Mouse (Mus musculus) left cerebral cortex, adult 8-10 months (tissue): Measurements from ENCODE around the gene Colca2. TPM values are rescaled to one million over a fixed set of nuclear protein-coding genes. Genes with fewer than 3 reads are reported as not detected.

ENCODE experiments used
- DNase-seq, 2 experiments: peaks; one replicate each; pipeline ENCODE4 v3.0.0; 2022; ENCODE audit warnings: low spot score in 2 of 2
- total RNA-seq, 4 experiments: library from RNA; stranded (reverse); gene quantifications; 2 replicates each; pipeline ENCODE4 v1.2.4; 2022

The Colca2 gene
- total RNA-seq, 4 experiments from 2014 or later: 0.80 to 1.2 (median 1.0) TPM

DNA sequence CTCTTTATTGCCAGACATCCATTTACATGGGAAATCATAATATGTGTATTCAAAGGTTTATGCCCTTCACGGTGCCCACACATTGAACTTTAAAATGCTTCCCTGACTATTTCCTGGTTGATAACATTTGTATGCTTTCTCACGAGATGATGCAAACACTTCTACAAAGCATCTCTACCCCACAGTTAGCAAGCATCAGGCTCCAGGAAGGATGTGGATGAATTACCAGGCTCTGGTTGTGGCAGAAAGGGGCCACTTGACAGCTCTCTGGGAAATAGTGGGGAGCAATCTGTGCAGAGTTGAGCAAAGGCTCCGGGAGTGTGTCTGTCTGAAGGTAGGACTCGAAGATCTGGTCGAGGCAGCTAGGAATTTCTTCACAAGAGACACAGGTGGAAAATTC lies 6.3 kb downstream of the Colca2 start:
- no peak for DNase-seq

DNA sequence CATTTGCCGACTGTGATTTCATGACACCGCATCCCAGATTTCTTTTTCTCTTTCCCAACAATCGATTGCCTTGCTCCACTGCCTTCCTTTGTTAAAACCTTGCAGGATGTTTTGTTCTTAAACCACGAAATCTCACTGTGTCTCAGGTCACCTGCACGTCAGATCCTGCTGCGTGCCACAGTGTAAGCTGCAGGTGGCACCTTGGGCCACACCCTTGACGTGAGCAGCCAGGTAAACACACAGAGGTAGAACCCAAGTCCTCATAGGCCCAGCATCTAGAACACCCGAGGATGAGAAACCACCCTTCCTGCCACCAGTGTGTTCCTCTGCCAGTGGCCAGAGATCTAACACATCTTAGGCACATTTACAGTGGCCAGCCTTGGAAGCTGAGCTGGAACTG lies 7.3 kb downstream of the Colca2 start:
- DNase-seq: no peak

DNA sequence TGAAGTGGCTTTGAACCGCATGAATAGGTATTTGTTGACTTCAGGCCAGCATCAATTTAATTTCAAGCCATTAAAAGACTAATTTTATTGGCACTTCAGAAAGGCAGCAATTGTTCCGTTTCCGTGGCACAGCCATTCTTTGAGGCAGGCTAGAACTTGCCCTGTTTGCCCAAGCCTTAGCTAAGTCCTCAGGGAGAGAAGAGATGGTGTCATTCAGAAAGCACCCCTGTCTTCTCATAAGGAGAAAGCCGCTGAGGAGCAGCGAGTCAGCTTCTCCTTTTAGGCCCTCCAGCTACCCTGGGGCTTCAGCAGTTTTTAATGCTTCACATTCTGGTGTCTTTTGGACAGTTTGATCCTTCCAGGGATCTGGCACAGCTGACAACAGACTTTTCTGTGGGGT lies 9.5 kb downstream of the Colca2 start:
- no peak for DNase-seq

DNA sequence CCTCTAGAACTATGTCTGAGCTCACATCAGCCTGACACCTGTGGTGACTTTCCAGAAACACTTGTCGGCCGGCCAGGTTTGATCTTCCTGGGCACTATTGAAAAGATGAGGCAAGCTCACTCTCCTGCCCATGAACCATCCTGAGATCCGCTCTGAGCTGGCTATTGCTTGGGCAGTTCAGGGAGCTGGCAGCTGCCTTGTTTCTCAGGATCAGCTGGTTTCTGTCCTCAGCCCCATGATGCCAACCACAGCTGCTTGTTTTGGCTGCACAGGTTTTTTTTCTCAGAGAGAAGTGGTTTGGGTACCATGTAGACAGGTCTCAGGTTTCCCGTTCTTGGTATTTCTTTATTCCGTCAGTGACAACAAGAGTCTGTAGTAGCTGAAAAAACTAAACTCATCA lies 19.9 kb downstream of the Colca2 start:
- DNase-seq: no peak

DNA sequence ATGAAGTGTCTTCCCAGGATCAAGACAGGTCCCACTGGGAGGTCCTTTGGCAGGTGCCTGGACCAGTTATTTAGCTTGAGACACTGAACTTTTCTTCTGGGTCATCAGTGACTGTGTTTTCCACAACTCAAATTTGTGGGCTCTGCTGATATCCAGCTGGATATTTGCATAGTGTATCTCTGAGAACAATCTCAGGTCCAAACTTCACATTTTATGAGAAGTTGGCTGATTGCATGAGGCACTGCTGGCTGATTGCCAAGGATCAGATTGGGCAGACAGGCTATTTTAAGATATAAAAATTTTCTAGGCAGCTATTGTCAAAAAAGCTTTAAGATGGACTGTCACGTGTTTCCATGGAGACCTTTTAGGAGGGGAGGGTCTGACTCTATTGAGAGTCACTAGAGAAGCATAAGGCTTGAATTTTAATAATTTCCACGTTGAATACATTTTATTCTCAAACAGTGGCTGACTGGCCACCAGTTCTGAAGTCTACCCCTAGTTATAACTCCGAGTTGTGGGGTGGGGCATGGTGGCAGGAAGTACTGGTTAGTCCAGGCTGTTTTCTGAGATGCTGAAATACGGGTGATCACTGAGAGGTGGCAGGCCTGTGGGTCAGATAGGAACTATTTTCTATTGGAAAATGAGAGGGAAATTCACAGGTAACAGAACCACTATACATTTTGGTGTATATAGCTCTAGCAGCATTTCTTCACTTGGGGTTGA lies 21.4 kb downstream of the Colca2 start:
- no peak for DNase-seq

DNA sequence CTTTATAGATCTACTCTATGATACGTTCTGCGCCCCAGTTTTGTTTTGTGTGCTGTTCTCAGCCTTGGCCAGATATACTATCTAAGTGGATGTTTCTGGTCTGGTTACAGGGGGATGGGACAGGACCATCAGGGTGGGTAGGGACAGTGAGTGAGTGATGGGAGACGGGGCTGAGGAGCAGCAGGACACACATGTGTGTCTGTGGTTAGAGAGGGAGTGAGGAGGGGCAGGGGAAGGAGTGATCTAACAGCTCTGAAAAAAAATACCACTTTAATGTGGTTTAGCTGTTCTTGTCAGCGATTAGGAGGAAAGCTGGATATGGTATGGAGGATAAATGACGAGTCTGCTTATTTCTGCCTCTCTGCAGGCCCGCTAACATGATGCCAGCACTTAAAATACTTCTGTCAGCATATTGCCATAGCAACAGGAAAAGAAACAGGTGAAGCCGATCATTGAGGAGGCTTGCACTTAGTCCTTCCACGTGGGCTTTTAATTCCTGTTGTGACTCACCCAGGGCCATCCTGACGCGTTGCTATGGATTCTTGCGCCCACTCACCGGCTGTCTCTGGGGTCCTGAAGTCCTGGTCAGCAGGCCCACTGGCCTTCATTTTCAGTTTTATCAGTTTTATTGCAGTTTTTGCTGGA lies 39.5 kb downstream of the Colca2 start:
- peak; percentile 42 to 87 for DNase-seq

DNA sequence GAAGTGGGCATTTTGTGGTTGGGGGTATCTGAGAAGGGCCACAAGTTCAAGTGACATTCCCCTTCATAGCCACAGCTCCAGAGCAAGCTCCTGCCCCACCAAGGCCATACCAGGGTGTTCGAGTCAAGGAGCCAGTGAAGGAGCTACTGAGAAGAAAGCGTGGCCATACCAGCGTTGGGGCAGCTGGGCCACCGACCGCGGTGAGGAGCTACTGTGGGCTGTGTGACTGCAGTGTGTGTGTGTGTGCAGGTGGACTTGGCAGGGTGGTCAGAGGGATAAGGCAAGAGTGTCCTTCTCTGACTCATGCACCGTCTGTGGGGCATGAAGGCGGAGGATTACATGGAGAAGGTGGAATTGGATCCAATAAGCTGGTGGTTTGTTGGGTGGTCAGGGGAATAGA lies 46.2 kb downstream of the Colca2 start:
- DNase-seq: no peak

DNA sequence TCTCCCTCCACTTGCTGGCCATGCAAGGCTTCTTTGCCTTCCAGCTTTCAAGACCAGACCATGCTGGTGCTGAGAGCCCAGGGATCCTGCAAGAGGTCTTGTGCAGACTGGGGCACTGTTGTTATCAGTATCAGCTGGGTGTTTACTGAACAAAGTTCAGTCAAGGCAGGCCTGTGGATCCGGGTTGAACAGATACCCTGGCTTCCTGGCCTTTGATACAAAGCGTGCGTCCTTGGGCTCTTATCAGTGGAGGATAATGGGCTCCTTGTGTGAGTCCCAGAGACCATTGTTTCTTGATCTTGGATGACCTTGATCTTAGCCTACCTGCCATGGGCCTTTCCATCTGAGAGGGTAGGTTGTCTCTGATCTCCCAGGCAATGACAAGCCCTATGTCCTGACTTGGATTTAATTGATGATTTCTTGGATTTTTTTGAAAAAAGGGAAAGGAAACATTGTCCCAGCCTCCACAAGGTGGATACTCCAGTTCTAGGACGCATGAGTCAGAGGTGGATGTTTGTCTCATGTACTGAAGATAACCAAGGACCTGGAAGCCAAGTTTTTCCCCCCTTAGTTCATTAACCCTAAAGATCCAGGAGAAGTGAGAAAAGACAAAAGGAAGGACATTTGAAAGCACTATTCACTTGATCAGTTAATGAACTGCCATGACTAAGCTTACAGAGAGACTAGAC lies 47.5 kb downstream of the Colca2 start:
- DNase-seq: no peak

DNA sequence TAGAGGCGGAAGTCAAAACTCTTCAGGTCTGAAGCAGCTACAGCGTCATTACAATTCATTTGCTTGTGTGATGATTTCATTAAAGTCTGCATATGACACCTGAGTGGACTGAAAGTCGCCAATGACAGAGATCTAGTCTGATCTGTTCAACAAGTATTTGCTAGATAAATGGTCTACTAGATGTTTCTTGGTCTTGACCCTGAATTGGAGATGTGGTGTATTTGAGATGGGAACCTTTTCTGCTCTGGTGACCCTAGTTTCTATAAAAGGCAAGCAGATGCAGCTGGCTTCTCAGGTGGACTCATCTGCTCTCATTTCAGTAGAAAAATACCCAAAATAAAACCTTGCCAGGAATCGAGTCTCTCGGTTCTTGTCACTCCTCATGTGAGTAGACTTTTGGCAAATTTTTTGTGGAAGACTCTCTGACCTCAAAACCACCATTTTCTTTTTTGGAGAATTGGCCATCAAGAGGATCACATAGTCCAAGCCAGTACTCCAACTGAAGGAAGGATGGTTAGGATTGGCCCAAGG lies 52.7 kb downstream of the Colca2 start:
- no peak for DNase-seq

Other genes starting within 250 kb of the Colca2 start
- gene Btg4, start 217.7 kb downstream of the Colca2 start, total RNA-seq: not detected
- 1 to 10 TPM; 4.2 to 6.4 (median 5.3) TPM for gene Layn, start 201.5 kb downstream of the Colca2 start, total RNA-seq
- under 1 TPM in 1 of 4 experiments, not detected in 3; 0.39 TPM for gene 4833427G06Rik, start 176.5 kb downstream of the Colca2 start, total RNA-seq
- not detected for gene Gm32742, start 113.1 kb downstream of the Colca2 start, total RNA-seq
- under 1 TPM in 1 of 4 experiments, not detected in 3; 0.20 TPM for gene Pou2af1, start 64.9 kb downstream of the Colca2 start, total RNA-seq
- gene 1810046K07Rik, start 50.3 kb upstream of the Colca2 start, total RNA-seq: not detected